Mouse (Mus musculus) megakaryocyte, embryonic 14.5 days (primary cell): ENCODE measurements around the gene Ect2. TPM values are rescaled to one million over a fixed set of nuclear protein-coding genes. Genes with fewer than 3 reads are reported as not detected.

ENCODE experiments used
- H3K27me3 ChIP-seq: replicated peaks from 2 replicates; pipeline ENCODE3; 2012; ENCODE audit warnings: inconsistent platforms
- H3K36me3 ChIP-seq: replicated peaks from 2 replicates; pipeline ENCODE3; 2012; ENCODE audit warnings: low read length, inconsistent platforms, mixed read lengths
- H3K4me1 ChIP-seq: 2 replicates; pipeline ENCODE4 v1.6.1; 2012; ENCODE audit warnings: inconsistent platforms
- H3K4me3 ChIP-seq: replicated peaks from 2 replicates; pipeline ENCODE3; 2012; ENCODE audit warnings: moderate library complexity, mild to moderate bottlenecking, inconsistent platforms
- H3K9me3 ChIP-seq: 2 replicates; pipeline ENCODE4 v1.6.1; 2012; ENCODE audit warnings: inconsistent platforms
- FLI1 ChIP-seq: IDR thresholded peaks from 2 replicates; pipeline ENCODE4 v1.6.1; 2012; ENCODE audit warnings: low read length, inconsistent platforms, mixed read lengths
- GATA1 ChIP-seq: IDR thresholded peaks from 3 replicates; pipeline ENCODE4 v1.6.1; 2012; ENCODE audit warnings: mixed read lengths, low read length, inconsistent platforms, borderline replicate concordance
- polyA plus RNA-seq: library from polyadenylated mRNA; stranded (reverse); fragments of >175 nt; gene quantifications from 2 replicates; pipeline ENCODE4 v1.2.3, GENCODE M21; 2012; ENCODE audit warnings: low replicate concordance; ENCODE audit not compliant: insufficient read depth

Ect2 gene
- polyA plus RNA-seq, 1 experiment = 0.09 TPM

DNA sequence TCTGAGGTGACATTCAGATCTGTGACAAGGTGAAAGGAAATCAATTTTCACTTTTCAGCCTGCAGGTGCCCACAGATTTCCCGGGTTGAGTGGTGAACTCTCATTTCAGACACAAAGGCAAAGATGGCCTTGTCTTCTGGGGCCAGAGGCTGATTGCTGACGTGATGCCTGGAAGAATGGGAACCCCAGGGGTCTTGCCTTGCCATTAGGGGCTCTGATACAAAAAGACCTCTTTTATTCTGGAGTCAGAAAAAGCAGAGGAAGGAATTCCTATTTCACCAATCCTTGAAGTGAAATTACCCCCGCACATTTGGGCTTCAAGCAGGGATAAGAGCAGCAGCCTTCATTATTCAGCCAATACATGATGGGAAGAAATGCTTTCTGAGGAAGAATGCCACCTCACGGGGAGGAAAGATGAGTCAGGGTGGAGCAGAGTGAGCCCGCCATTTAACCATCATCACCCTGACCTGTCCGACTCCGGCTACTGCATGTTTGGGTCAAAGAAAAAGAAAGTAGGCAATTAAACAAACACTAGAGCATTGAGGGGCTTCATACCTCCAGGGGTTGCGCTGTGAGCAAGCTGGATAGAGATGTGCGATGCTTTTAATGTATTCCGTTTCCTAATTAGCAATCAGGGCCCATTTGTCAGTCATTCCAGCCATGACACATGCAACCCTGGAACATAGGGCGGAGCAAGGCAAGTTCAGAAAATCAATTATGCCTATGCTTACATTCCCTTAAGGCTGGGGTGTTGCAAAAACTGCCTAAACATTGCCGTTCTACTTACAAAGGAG lies 94.0 kb downstream of the Ect2 start:
- peaks cover 14% of the 10 kb centered on the region for H3K36me3 ChIP-seq
- H3K27me3 ChIP-seq = no peaks in the 10 kb centered on the region
- peaks cover 44% of the 10 kb centered on the region for H3K4me1 ChIP-seq
- H3K4me3 ChIP-seq = no peak overlapping the region
- H3K9me3 ChIP-seq = peaks cover 8% of the 10 kb centered on the region
- TF ChIP-seq FLI1 (no peak), GATA1 (no peak)

DNA sequence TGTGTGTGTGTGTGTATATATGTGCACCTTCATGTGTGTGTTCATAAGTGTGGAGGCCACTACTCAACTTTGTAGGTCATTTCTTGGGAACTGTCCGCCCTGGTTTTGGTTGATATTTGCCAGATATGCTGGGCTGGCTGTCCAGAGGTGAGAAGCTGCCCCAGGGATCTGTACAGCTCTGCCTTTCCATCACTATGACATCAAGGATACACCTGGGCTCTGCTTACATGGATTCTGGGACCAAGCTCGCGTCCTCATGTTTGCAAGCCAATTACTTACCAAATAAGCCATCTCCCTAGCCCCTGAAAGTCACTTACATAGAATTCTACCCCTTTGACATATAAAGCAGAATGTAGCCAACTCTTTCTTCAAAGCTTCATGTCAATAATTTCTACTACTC lies 98.2 kb downstream of the Ect2 start:
- no peak for TF ChIP-seq FLI1
- no peak for TF ChIP-seq GATA1
- Histone ChIP-seq H3K4me3 (peak overlapping the region; percentile 90), H3K4me1 (peaks cover 62% of the 10 kb centered on the region), H3K9me3 (0 out of 2 replicates have a peak, but pooled peaks cover 3% of the 10 kb centered on the region), H3K27me3 (no peaks in the 10 kb centered on the region), H3K36me3 (peaks cover 18% of the 10 kb centered on the region)

DNA sequence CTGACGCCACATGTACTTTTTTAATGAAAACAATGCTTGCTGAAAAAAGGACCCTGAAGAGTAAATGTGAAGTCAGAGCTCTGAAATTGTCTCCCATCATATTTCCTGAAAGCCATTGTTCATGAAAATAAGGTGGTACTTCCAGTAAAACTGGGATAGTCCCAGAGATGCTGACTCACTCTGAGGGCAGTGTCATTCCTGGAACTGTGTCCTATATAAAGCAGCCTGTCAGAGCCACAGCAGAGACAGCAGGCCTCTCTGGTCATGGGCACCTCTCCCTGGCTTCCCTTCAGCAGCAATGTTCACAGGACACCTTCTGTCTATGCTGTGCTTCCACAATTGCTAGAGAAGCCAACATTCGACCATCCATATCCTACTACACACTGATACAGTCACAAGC lies 98.9 kb downstream of the Ect2 start:
- H3K4me1 ChIP-seq = peaks cover 55% of the 10 kb centered on the region
- peak overlapping the region; percentile 87 for H3K4me3 ChIP-seq
- peaks cover 18% of the 10 kb centered on the region for H3K36me3 ChIP-seq
- 0 out of 2 replicates have a peak, but pooled peaks cover 3% of the 10 kb centered on the region for H3K9me3 ChIP-seq
- TF ChIP-seq FLI1 = no peak
- TF ChIP-seq GATA1 = no peak
- H3K27me3 ChIP-seq = no peaks in the 10 kb centered on the region

Other genes starting within 250 kb of the Ect2 start
- 1.8 TPM in 1 of 2 replicates, not detected in the other for gene Nceh1, start 29.1 kb upstream of the Ect2 start, polyA plus RNA-seq
- gene Tnfsf10, start 163.2 kb upstream of the Ect2 start, polyA plus RNA-seq = 0.06 TPM in 1 of 2 replicates, not detected in the other
- gene Ghsr, start 217.5 kb upstream of the Ect2 start, polyA plus RNA-seq = 0.08 TPM in 1 of 2 replicates, not detected in the other